Mouse (Mus musculus): ENCODE results near the gene Fbxo27. TPM values are rescaled to one million over a fixed set of nuclear protein-coding genes. Genes with fewer than 3 reads are reported as not detected.
A peak's percentile ranks its signal among the peaks of the same experiment; 100 is the strongest.

Gene Fbxo27
- total RNA-seq, 2 experiments from 2014 or later = 0.47 to 0.84 TPM

- TF ChIP-seq CTCF (IDR thresholded peaks at IDR 0.05) = no peak
- no peak overlapping the region for H3K27ac ChIP-seq
- intact Hi-C loops (cut with DNase I) = no loop called here
- no peak for DNase-seq
- H3K4me3 ChIP-seq = peak overlapping the region; percentile 60
These were observed 40.6 kb downstream of the Fbxo27 start for GRCm38 (mm10) chr7:28733211-28733610.

- intact Hi-C loops (cut with DNase I) = no loop called here
- no peak for DNase-seq
- Histone ChIP-seq H3K27ac (no peak overlapping the region), H3K4me3 (no peak overlapping the region)
- TF ChIP-seq CTCF (IDR thresholded peaks at IDR 0.05) = no peak
These were observed 43.1 kb downstream of the Fbxo27 start for GRCm38 (mm10) chr7:28735701-28736100.

GRCm38 (mm10) chr7:28739829-28740228 is 47.2 kb downstream of the Fbxo27 start:
- H3K27ac ChIP-seq = no peak overlapping the region
- no peak for DNase-seq
- no peak overlapping the region for H3K4me3 ChIP-seq
- TF ChIP-seq CTCF (IDR thresholded peaks at IDR 0.05) = no peak
- intact Hi-C loops (cut with DNase I) = no loop called here

- no peak for DNase-seq
- intact Hi-C loops (cut with DNase I) = no loop called here
- peak overlapping the region; percentile 99 for H3K27ac ChIP-seq
- TF ChIP-seq CTCF (IDR thresholded peaks at IDR 0.05) = no peak
- peak overlapping the region; percentile 90 for H3K4me3 ChIP-seq
These were observed 48.3 kb downstream of the Fbxo27 start for GRCm38 (mm10) chr7:28740949-28741348.

GRCm38 (mm10) chr7:28741368-28741708 is 48.7 kb downstream of the Fbxo27 start:
- DNase-seq = peak; percentile 47
- intact Hi-C loops (cut with DNase I) = no loop called here
- Histone ChIP-seq H3K4me3 (peak overlapping the region; percentile 90), H3K27ac (peak overlapping the region; percentile 99)
- TF ChIP-seq CTCF (IDR thresholded peaks at IDR 0.05) = no peak

- DNase-seq = peak; percentile 96
- peak; percentile 97 for TF ChIP-seq CTCF (IDR thresholded peaks at IDR 0.05)
- peak within 1 kb of the TSS; percentile 90 for H3K4me3 ChIP-seq
- intact Hi-C loops (cut with DNase I) = no loop called here
- H3K27ac ChIP-seq = peak within 1 kb of the TSS; percentile 99
These were observed 49.2 kb downstream of the Fbxo27 start, which contains the start of the genes Mrps12 and Sars2 for GRCm38 (mm10) chr7:28741709-28742438. Mrps12 (minus strand) TSS chr7:28741820. Sars2 (plus strand) TSS chr7:28741992.

Other genes starting within 250 kb of the Fbxo27 start
- gene Lrfn1, start 240.9 kb upstream of the Fbxo27 start, total RNA-seq (2021) = under 1 TPM; 0.14 to 0.18 TPM
- not detected for gene Ifnl2, start 182.4 kb upstream of the Fbxo27 start, total RNA-seq (2021)
- not detected for gene Ifnl3, start 170.0 kb upstream of the Fbxo27 start, total RNA-seq (2021)
- gene Sycn, start 152.0 kb upstream of the Fbxo27 start, total RNA-seq (2021) = not detected
- gene Nccrp1, start 145.6 kb upstream of the Fbxo27 start, total RNA-seq (2021) = not detected
- 10 to 100 TPM; 13.0 to 13.1 TPM for gene Samd4b, start 94.7 kb upstream of the Fbxo27 start, total RNA-seq (2021)
- 1 to 10 TPM; 2.4 to 3.2 TPM for gene Pak4, start 94.7 kb upstream of the Fbxo27 start, total RNA-seq (2021)
- gene Acp7, start 61.5 kb upstream of the Fbxo27 start, total RNA-seq (2021) = not detected
- gene Fbxo17, start 24.0 kb downstream of the Fbxo27 start, total RNA-seq (2021) = 1 to 10 TPM; 2.5 to 4.9 TPM
- 10 to 100 TPM; 36.0 to 41.0 TPM for gene Mrps12, start 49.0 kb downstream of the Fbxo27 start, total RNA-seq (2021)
- 10 to 100 TPM; 11.7 to 14.7 TPM for gene Sars2, start 49.1 kb downstream of the Fbxo27 start, total RNA-seq (2021)
- not detected for gene Ccer2, start 63.3 kb downstream of the Fbxo27 start, total RNA-seq (2021)
- gene Sirt2, start 73.9 kb downstream of the Fbxo27 start, total RNA-seq (2021) = 10 to 100 TPM; 91.0 to 92.5 TPM
- gene Nfkbib, start 74.7 kb downstream of the Fbxo27 start, total RNA-seq (2021) = 10 to 100 TPM; 27.1 to 31.3 TPM
- gene Rinl, start 96.1 kb downstream of the Fbxo27 start, total RNA-seq (2021) = under 1 TPM; 0.71 to 0.89 TPM
- gene Hnrnpl, start 115.7 kb downstream of the Fbxo27 start, total RNA-seq (2021) = 100 to 1,000 TPM; 131 to 143 TPM
- 100 to 1,000 TPM; 173 to 338 TPM for gene Ech1, start 132.4 kb downstream of the Fbxo27 start, total RNA-seq (2021)
- 1 to 10 TPM; 2.6 to 7.3 TPM for gene Lgals4, start 141.0 kb downstream of the Fbxo27 start, total RNA-seq (2021)
- not detected for gene Lgals7, start 171.0 kb downstream of the Fbxo27 start, total RNA-seq (2021)
- under 1 TPM; 0.15 to 0.28 TPM for gene Capn12, start 188.6 kb downstream of the Fbxo27 start, total RNA-seq (2021)

Measured in gastrocnemius, adult 2 months (tissue).